Mouse (Mus musculus) ovary, postnatal 10 days (tissue): Measurements from ENCODE around the gene Marcks.
A peak's percentile ranks its signal among the peaks of the same experiment; 100 is the strongest.
"Not testable (repeated sequence)": the region's sequence is repeated elsewhere in the genome, so short reads cannot be mapped to it uniquely, and the experiment has no call there.

ENCODE experiments used
- DNase-seq: peaks from one replicate; pipeline ENCODE4 v3.0.0; 2022; ENCODE audit warnings: low spot score

The Marcks gene

GRCm38 (mm10) chr10:37135951-37136751, 2.6 kb downstream of the Marcks start:
- peak; percentile 46 for DNase-seq

- DNase-seq, result no peak
Observed at GRCm38 (mm10) chr10:37133876-37134708, 4.6 kb downstream of the Marcks start.

- DNase-seq, result no peak
Observed at GRCm38 (mm10) chr10:37132671-37133070, 6.0 kb downstream of the Marcks start.

GRCm38 (mm10) chr10:37129652-37130051, 9.1 kb downstream of the Marcks start:
- DNase-seq, result no peak

- no peak for DNase-seq
Observed at GRCm38 (mm10) chr10:37115329-37115728, 23.4 kb downstream of the Marcks start.

- no peak for DNase-seq
Observed at GRCm38 (mm10) chr10:37112812-37113211, 25.9 kb downstream of the Marcks start.

GRCm38 (mm10) chr10:37112362-37112761, 26.4 kb downstream of the Marcks start:
- DNase-seq, result no peak

GRCm38 (mm10) chr10:37111432-37111831, 27.3 kb downstream of the Marcks start:
- DNase-seq, result no peak

- DNase-seq, result no peak
Observed at GRCm38 (mm10) chr10:37106871-37107627, 31.7 kb downstream of the Marcks start.

- no peak for DNase-seq
Observed at GRCm38 (mm10) chr10:37106303-37106702, 32.4 kb downstream of the Marcks start.

- DNase-seq, result no peak
Observed at GRCm38 (mm10) chr10:37102227-37103080, 36.3 kb downstream of the Marcks start.

- no peak for DNase-seq
Observed at GRCm38 (mm10) chr10:37101733-37102132, 37.0 kb downstream of the Marcks start.

- DNase-seq, result no peak
Observed at GRCm38 (mm10) chr10:37096529-37096928, 42.2 kb downstream of the Marcks start.

GRCm38 (mm10) chr10:37095803-37096202, 42.9 kb downstream of the Marcks start:
- no peak for DNase-seq

GRCm38 (mm10) chr10:37093306-37093705, 45.4 kb downstream of the Marcks start:
- no peak for DNase-seq

GRCm38 (mm10) chr10:37090411-37090810, 48.3 kb downstream of the Marcks start:
- no peak for DNase-seq

GRCm38 (mm10) chr10:37084071-37084470, 54.6 kb downstream of the Marcks start:
- not testable (repeated sequence) for DNase-seq
